ENCODE assay signal across 16 mouse cellular contexts in the genomic region with DNA sequence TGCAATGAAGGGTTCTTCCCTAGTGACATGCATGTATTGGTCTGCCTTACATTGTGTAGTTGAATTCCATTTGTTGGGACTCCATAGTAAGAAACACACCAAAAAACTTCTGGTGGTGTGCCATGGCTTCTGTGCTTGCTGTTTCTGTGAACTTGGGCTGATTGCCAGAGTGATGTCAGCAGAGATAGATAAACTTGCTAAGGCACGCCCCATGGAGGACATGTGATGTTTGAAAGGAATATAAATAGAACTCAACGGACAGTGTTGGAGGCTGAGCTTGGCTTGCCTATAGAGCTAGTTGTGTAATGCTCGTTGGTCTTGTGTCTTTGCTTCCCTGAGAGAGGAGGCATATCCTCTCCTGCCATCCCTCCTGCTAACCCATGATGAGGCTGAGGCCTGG. TPM values are rescaled to one million over a fixed set of nuclear protein-coding genes. Genes with fewer than 3 reads are reported as not detected.
"Had no signal": no experiment of that assay in that cellular context is flagged by ENCODE, and none has a peak within 500 bp of the region (broad histone marks: within the 10 kb centered on the region; RNA-seq: fewer than 3 reads in every experiment).

No protein-coding gene starts in this region.

- H3K4me2 ChIP-seq: limb, embryonic 13.5 days; midbrain, embryonic 11.5 days; midbrain, embryonic 15.5 days; neural tube, embryonic 12.5 days had no signal

- H3K27ac ChIP-seq: limb, embryonic 13.5 days; liver, embryonic 14.5 days; macrophage; midbrain, embryonic 15.5 days; neural tube, embryonic 12.5 days had no signal

- H3K9ac ChIP-seq: limb, embryonic 13.5 days; liver, embryonic 14.5 days; midbrain, embryonic 15.5 days; neural tube, embryonic 12.5 days had no signal

- H3K4me1 ChIP-seq: limb, embryonic 13.5 days; megakaryocyte, embryonic 14.5 days; midbrain, embryonic 15.5 days; neural tube, embryonic 12.5 days had no signal

- ATAC-seq: inflammation-experienced regulatory T-cells, adult 6 months; midbrain, embryonic 15.5 days had no signal

- DNase-seq: kidney, adult 18-20 months; kidney, postnatal 14 days; left cerebral cortex, postnatal 4 days; spleen, adult 18-20 months; thymus, adult 18-20 months; thymus, postnatal 14 days had no signal

- H3K36me3 ChIP-seq: limb, embryonic 13.5 days; midbrain, embryonic 15.5 days; neural tube, embryonic 12.5 days had no signal

- H3K4me3 ChIP-seq: limb, embryonic 13.5 days; megakaryocyte, embryonic 14.5 days; midbrain, embryonic 15.5 days; neural tube, embryonic 12.5 days had no signal

- H3K9me3 ChIP-seq: limb, embryonic 13.5 days; midbrain, embryonic 15.5 days; neural tube, embryonic 12.5 days had no signal

- H3K27me3 ChIP-seq: limb, embryonic 13.5 days; midbrain, embryonic 15.5 days; neural tube, embryonic 12.5 days had no signal

RNA-seq across cellular contexts. Expression of a gene that starts 10.7 kb away (rescaled TPM):
- total RNA-seq: monocyte, adult 5-6 weeks; neutrophil, adult 5-6 weeks had no signal
- polyA plus RNA-seq: inflammation-experienced regulatory T-cells, adult 6 months; macrophage had no signal
